Mouse (Mus musculus) c-Kit-positive CD71-positive TER-119-positive erythroid progenitor cells, embryonic 14.5 days (primary cell): Measurements from ENCODE around the gene Jph3.
A peak's percentile ranks its signal among the peaks of the same experiment; 100 is the strongest.

Experiments
- DNase-seq: peaks from one replicate; pipeline ENCODE4 v3.0.0-alpha.2; 2013; ENCODE audit warnings: low spot score

Jph3 gene

GRCm38 (mm10) chr8:121730170-121730569 is 747 bp downstream of the Jph3 start:
- no peak for DNase-seq

GRCm38 (mm10) chr8:121730646-121731045 is 1.2 kb downstream of the Jph3 start:
- DNase-seq = no peak

- no peak for DNase-seq
These were observed 1.6 kb downstream of the Jph3 start for GRCm38 (mm10) chr8:121731060-121731459.

- DNase-seq = no peak
These were observed 2.3 kb downstream of the Jph3 start for GRCm38 (mm10) chr8:121731471-121732333.

- no peak for DNase-seq
These were observed 2.9 kb downstream of the Jph3 start for GRCm38 (mm10) chr8:121732334-121732665.

- no peak for DNase-seq
These were observed 4.8 kb downstream of the Jph3 start for GRCm38 (mm10) chr8:121734262-121734661.

- DNase-seq = peak; percentile 21
These were observed 6.8 kb downstream of the Jph3 start for GRCm38 (mm10) chr8:121736236-121736635.

- DNase-seq = no peak
These were observed 11.3 kb downstream of the Jph3 start for GRCm38 (mm10) chr8:121740721-121741120.

- no peak for DNase-seq
These were observed 20.1 kb downstream of the Jph3 start for GRCm38 (mm10) chr8:121749501-121749900.

GRCm38 (mm10) chr8:121750512-121750911 is 21.1 kb downstream of the Jph3 start:
- DNase-seq = no peak

- DNase-seq = peak; percentile 72
These were observed 22.0 kb downstream of the Jph3 start for GRCm38 (mm10) chr8:121751407-121751806.

GRCm38 (mm10) chr8:121758470-121758869 is 29.0 kb downstream of the Jph3 start:
- DNase-seq = no peak

GRCm38 (mm10) chr8:121760484-121760883 is 31.1 kb downstream of the Jph3 start:
- DNase-seq = no peak

GRCm38 (mm10) chr8:121761480-121761879 is 32.1 kb downstream of the Jph3 start:
- peak; percentile 37 for DNase-seq

- no peak for DNase-seq
These were observed 33.7 kb downstream of the Jph3 start for GRCm38 (mm10) chr8:121762999-121763699.

- no peak for DNase-seq
These were observed 34.2 kb downstream of the Jph3 start for GRCm38 (mm10) chr8:121763700-121764013.

- no peak for DNase-seq
These were observed 36.2 kb downstream of the Jph3 start for GRCm38 (mm10) chr8:121765594-121766138.

- no peak for DNase-seq
These were observed 39.7 kb downstream of the Jph3 start for GRCm38 (mm10) chr8:121769095-121769494.

GRCm38 (mm10) chr8:121769621-121770020 is 40.2 kb downstream of the Jph3 start:
- DNase-seq = no peak

- no peak for DNase-seq
These were observed 41.7 kb downstream of the Jph3 start for GRCm38 (mm10) chr8:121770845-121771752.

GRCm38 (mm10) chr8:121773876-121774275 is 44.5 kb downstream of the Jph3 start:
- DNase-seq = no peak

- no peak for DNase-seq
These were observed 53.1 kb downstream of the Jph3 start for GRCm38 (mm10) chr8:121782493-121782892.
